Mouse (Mus musculus) c-Kit-positive CD71-positive TER-119-negative erythroid progenitor cells, embryonic 14.5 days (primary cell): ENCODE measurements around the gene Uhrf2.
A peak's percentile ranks its signal among the peaks of the same experiment; 100 is the strongest.
"Not testable (repeated sequence)": the region's sequence is repeated elsewhere in the genome, so short reads cannot be mapped to it uniquely, and the experiment has no call there.

Source experiments
- DNase-seq: peaks from one replicate; pipeline ENCODE4 v3.0.0-alpha.2; 2013; ENCODE audit warnings: low read depth

The Uhrf2 gene

GRCm38 (mm10) chr19:30029894-30030635, at the start of gene Uhrf2:
TSS of gene Uhrf2 (plus strand) at chr19:30030513.
- DNase-seq, result peak; percentile 85

GRCm38 (mm10) chr19:29984208-29985005, 45.9 kb upstream of the Uhrf2 start:
- no peak for DNase-seq

- no peak for DNase-seq
These were observed 43.7 kb upstream of the Uhrf2 start for GRCm38 (mm10) chr19:29986464-29987091.

- no peak for DNase-seq
These were observed 29.6 kb upstream of the Uhrf2 start for GRCm38 (mm10) chr19:30000406-30001365.

- no peak for DNase-seq
These were observed 28.8 kb upstream of the Uhrf2 start for GRCm38 (mm10) chr19:30001550-30001949.

- no peak for DNase-seq
These were observed 26.7 kb upstream of the Uhrf2 start, which contains the start of gene Trpd52l3 for GRCm38 (mm10) chr19:30003621-30004020. TSS of gene Trpd52l3 (plus strand) at chr19:30003790.

GRCm38 (mm10) chr19:30006371-30006770, 23.9 kb upstream of the Uhrf2 start:
- no peak for DNase-seq

- DNase-seq, result no peak
These were observed 19.6 kb upstream of the Uhrf2 start for GRCm38 (mm10) chr19:30010520-30011296.

GRCm38 (mm10) chr19:30014331-30014730, 16.0 kb upstream of the Uhrf2 start:
- DNase-seq, result no peak

GRCm38 (mm10) chr19:30016156-30016555, 14.2 kb upstream of the Uhrf2 start:
- DNase-seq, result no peak

- DNase-seq, result not testable (repeated sequence)
These were observed 6.9 kb upstream of the Uhrf2 start for GRCm38 (mm10) chr19:30023419-30023818.

GRCm38 (mm10) chr19:30029002-30029710, 1.2 kb upstream of the Uhrf2 start:
- DNase-seq, result no peak

GRCm38 (mm10) chr19:30030636-30031467, 539 bp downstream of the Uhrf2 start:
- no peak for DNase-seq

- no peak for DNase-seq
These were observed 1.2 kb downstream of the Uhrf2 start for GRCm38 (mm10) chr19:30031468-30031931.

GRCm38 (mm10) chr19:30032206-30032605, 1.9 kb downstream of the Uhrf2 start:
- no peak for DNase-seq

GRCm38 (mm10) chr19:30035361-30035760, 5.0 kb downstream of the Uhrf2 start:
- no peak for DNase-seq

GRCm38 (mm10) chr19:30043691-30044090, 13.4 kb downstream of the Uhrf2 start:
- no peak for DNase-seq

- no peak for DNase-seq
These were observed 14.3 kb downstream of the Uhrf2 start for GRCm38 (mm10) chr19:30044630-30045029.

GRCm38 (mm10) chr19:30045857-30046256, 15.5 kb downstream of the Uhrf2 start:
- DNase-seq, result no peak
